Mouse (Mus musculus): ENCODE results near the gene Orai1. TPM values are rescaled to one million over a fixed set of nuclear protein-coding genes. Genes with fewer than 3 reads are reported as not detected.
A peak's percentile ranks its signal among the peaks of the same experiment; 100 is the strongest.

Orai1 gene
- polyA plus RNA-seq, 1 experiment from 2014 or later: 16.8 TPM

DNA sequence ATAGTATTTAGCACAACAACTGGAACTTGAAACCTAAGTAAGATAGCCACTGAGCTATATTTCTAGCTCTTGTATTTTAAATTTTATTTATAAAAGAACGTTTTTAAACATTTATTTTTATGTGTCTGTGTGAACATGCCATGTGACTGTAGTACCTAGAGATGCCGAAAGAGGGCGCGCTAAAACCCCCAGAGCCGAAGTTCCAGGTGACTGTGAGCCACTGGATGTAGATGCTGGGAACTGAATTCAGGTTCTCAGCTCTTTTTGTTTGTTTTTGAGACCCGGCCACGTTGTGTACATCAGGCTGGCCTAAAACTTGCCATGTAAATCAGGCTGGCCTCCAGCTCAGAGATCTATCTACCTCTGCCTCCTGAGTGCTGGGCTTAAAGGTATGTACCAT is 29.0 kb downstream of the Orai1 start:
- H3K27me3 ChIP-seq (ENCODE audit: insufficient read depth, low read length): no peaks in the 10 kb centered on the region
- H3K9me3 ChIP-seq (ENCODE audit: low read depth, low read length): no peaks in the 10 kb centered on the region
- no peak overlapping the region for H3K4me2 ChIP-seq
- ATAC-seq (ENCODE audit: insufficient read depth) (no peak), DNase-seq (peak; percentile 52)
- no peak overlapping the region for H3K9ac ChIP-seq
- peak; percentile 56 for TF ChIP-seq CTCF (IDR thresholded peaks at IDR 0.05; ENCODE audit: low read depth)
- H3K4me3 ChIP-seq (ENCODE audit: low read depth, low read length): no peak overlapping the region
- no peak overlapping the region for H3K27ac ChIP-seq (ENCODE audit: low read depth)
- no peaks in the 10 kb centered on the region for H3K36me3 ChIP-seq (ENCODE audit: insufficient read depth)
- 18% methylated on average over 7 of the region's 7 CpGs for WGBS
- H3K4me1 ChIP-seq (ENCODE audit: insufficient read depth): 0 out of 2 replicates have a peak, but pooled peaks cover 4% of the 10 kb centered on the region

DNA sequence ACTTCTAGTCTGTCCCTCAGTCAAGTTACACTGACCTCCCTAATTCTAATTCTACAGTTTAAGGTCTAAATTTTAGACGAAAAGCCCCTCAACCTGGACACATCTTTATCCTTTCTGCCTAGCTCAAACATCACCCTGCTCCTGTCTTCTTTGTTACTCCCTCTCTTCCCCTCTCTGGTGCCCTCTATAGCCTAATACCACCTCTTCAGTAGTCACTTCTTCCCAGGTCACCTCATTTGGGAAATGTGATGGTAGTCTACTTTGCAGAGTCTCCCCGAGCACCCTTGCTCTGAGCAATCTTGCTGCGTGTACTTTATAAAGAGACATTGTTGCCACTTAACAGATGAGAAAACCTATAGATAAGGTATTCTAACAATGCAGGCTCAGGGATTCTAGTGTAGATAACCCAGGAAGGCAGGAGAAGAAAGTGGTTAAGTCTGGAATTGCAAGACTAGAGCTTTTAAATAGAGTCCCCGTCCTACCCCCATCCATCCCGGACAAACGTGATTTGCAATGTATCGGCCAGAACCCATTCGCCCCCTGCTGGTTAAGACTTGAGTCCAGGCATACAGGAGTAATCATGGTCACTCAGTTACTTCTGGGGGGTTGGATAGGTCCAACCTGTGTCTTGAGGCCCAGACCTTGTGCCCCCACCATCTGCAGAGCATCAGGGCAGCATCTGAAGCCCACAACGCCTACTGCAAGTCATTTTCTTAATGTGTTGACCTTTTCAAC is 30.9 kb downstream of the Orai1 start:
- Histone ChIP-seq H3K4me1 (ENCODE audit: insufficient read depth) (0 out of 2 replicates have a peak, but pooled peaks cover 3% of the 10 kb centered on the region), H3K27me3 (ENCODE audit: insufficient read depth, low read length) (no peaks in the 10 kb centered on the region), H3K27ac (ENCODE audit: low read depth) (no peak overlapping the region), H3K9ac (no peak overlapping the region), H3K9me3 (ENCODE audit: low read depth, low read length) (no peaks in the 10 kb centered on the region), H3K4me2 (peak overlapping the region; percentile 3; the same call in 1 of the 2 replicates), H3K4me3 (ENCODE audit: low read depth, low read length) (no peak overlapping the region), H3K36me3 (ENCODE audit: insufficient read depth) (no peaks in the 10 kb centered on the region)
- ATAC-seq (ENCODE audit: insufficient read depth) (peak; percentile 59; the same call in 1 of the 2 replicates), DNase-seq (peak; percentile 90)
- peak; percentile 88 for TF ChIP-seq CTCF (IDR thresholded peaks at IDR 0.05; ENCODE audit: low read depth)
- 22% methylated on average over 9 of the region's 9 CpGs for WGBS

DNA sequence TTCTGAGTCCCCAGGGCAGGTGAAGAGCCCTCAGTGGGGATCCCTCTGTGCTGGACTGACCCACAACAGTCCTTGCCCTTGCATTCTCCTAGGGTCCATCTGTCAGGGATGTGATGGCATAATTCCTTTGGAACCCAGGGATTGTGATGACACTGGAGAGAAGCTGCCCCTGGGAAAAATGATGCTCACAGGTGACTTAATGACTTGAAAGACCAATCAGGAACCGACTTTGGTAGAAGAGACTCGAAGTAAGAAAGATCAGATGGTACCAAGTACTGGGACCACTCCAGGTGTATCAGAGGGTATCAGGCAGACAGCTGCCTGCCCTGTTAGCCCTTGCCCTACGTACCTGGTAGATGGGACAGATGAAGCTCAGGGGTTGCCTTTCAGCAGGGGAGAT is 32.0 kb downstream of the Orai1 start, which contains the start of gene Morn3:
Gene Morn3 (minus strand): TSS at position 101 of the 400 bp plus-strand sequence.
- no peak for ATAC-seq (ENCODE audit: insufficient read depth)
- Histone ChIP-seq H3K4me3 (ENCODE audit: low read depth, low read length) (no peak within 1 kb of the TSS), H3K4me1 (ENCODE audit: insufficient read depth) (0 out of 2 replicates have a peak, but pooled peaks cover 3% of the 10 kb centered on the region), H3K4me2 (peak within 1 kb of the TSS; percentile 3; the same call in 1 of the 2 replicates), H3K27ac (ENCODE audit: low read depth) (no peak within 1 kb of the TSS), H3K27me3 (ENCODE audit: insufficient read depth, low read length) (no peaks in the 10 kb centered on the region), H3K9me3 (ENCODE audit: low read depth, low read length) (no peaks in the 10 kb centered on the region), H3K9ac (no peak within 1 kb of the TSS), H3K36me3 (ENCODE audit: insufficient read depth) (no peaks in the 10 kb centered on the region)
- no peak for TF ChIP-seq CTCF (IDR thresholded peaks at IDR 0.05; ENCODE audit: low read depth)
- no peak for DNase-seq
- 75% methylated on average over 3 of the region's 3 CpGs for WGBS

DNA sequence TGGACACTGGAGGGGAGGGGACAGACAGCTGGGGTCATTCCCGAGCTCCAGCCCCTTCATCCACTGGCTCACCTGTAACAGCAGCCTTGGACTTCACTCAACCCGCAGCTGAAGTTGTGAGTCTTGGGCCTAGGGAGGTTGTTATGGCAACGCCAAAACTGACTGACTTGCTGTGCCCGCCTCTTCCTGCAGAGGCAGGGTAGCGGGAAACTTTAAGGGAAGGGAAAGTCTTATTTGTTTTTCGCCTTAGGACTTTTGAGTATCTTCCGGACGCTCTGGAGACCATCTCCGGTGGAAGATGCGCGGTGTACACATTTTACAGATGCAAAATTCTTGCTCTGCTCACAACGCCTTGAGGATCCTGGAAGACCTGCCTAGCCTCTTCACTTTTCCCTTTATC is 34.4 kb downstream of the Orai1 start:
- Histone ChIP-seq H3K4me2 (peak overlapping the region; percentile 64), H3K9ac (peak overlapping the region; percentile 51), H3K27me3 (ENCODE audit: insufficient read depth, low read length) (no peaks in the 10 kb centered on the region), H3K4me1 (ENCODE audit: insufficient read depth) (0 out of 2 replicates have a peak, but pooled peaks cover 3% of the 10 kb centered on the region), H3K9me3 (ENCODE audit: low read depth, low read length) (no peaks in the 10 kb centered on the region), H3K36me3 (ENCODE audit: insufficient read depth) (no peaks in the 10 kb centered on the region), H3K27ac (ENCODE audit: low read depth) (0 out of 2 replicates have a peak overlapping the region, but pooled peaks have one; percentile 13), H3K4me3 (ENCODE audit: low read depth, low read length) (peak overlapping the region; percentile 25; the same call in 1 of the 2 replicates)
- DNase-seq: peak; percentile 87
- WGBS: 4% methylated on average over 12 of the region's 12 CpGs
- ATAC-seq (ENCODE audit: insufficient read depth): peak; percentile 62; the same call in 1 of the 2 replicates
- peak; percentile 56 for TF ChIP-seq CTCF (IDR thresholded peaks at IDR 0.05; ENCODE audit: low read depth)

DNA sequence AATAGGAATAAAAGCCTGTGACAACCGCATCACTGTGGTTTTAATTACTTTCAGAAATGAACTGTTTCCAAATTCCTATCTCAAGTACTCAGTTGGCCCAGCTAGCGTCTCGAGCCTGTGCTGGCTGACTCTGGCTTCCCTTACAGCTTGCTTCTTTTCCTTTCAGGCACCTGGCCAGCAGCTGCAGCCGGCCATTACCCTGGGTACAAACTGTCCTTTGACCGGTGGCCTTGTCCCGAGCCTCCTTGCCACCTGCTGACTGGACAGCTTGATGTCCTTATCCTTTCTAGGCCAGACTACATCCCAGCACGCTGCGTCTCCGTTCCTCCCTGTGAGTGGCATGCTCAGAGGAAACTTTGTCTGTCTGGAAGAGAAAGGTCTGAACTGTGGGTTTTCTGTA is 36.0 kb downstream of the Orai1 start:
- no peaks in the 10 kb centered on the region for H3K27me3 ChIP-seq (ENCODE audit: insufficient read depth, low read length)
- no peaks in the 10 kb centered on the region for H3K36me3 ChIP-seq (ENCODE audit: insufficient read depth)
- no peaks in the 10 kb centered on the region for H3K9me3 ChIP-seq (ENCODE audit: low read depth, low read length)
- DNase-seq (no peak), ATAC-seq (ENCODE audit: insufficient read depth) (no peak)
- no peak overlapping the region for H3K4me3 ChIP-seq (ENCODE audit: low read depth, low read length)
- 0 out of 2 replicates have a peak, but pooled peaks cover 3% of the 10 kb centered on the region for H3K4me1 ChIP-seq (ENCODE audit: insufficient read depth)
- H3K27ac ChIP-seq (ENCODE audit: low read depth): no peak overlapping the region
- no peak overlapping the region for H3K4me2 ChIP-seq
- H3K9ac ChIP-seq: no peak overlapping the region
- TF ChIP-seq CTCF (IDR thresholded peaks at IDR 0.05; ENCODE audit: low read depth): no peak
- WGBS: 83% methylated on average over 9 of the region's 9 CpGs

DNA sequence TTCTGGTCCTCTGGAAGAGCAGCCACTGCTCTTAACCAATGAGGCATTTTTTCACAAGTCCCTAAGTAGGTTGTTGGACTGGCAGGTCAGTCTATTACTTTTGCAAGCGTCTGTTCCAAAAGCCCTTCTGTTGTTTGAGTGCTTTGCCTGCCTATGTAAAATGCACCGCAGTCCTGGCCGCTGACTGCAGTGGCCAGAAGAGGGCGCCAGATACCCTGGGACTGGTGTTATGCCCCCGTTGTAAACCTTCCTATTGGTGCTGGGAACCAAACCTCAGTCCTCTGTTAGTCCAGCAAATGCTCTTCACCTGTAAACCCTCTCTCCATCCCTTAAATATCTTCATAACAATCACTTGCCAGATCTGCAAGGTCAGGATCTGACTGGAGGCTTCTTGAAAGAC is 36.9 kb downstream of the Orai1 start:
- WGBS: 82% methylated on average over 5 of the region's 5 CpGs
- no peaks in the 10 kb centered on the region for H3K27me3 ChIP-seq (ENCODE audit: insufficient read depth, low read length)
- no peak; the same call in 1 of the 2 replicates for TF ChIP-seq CTCF (IDR thresholded peaks at IDR 0.05; ENCODE audit: low read depth)
- no peak overlapping the region for H3K4me2 ChIP-seq
- H3K36me3 ChIP-seq (ENCODE audit: insufficient read depth): no peaks in the 10 kb centered on the region
- ATAC-seq (ENCODE audit: insufficient read depth) (no peak), DNase-seq (no peak)
- H3K4me1 ChIP-seq (ENCODE audit: insufficient read depth): 0 out of 2 replicates have a peak, but pooled peaks cover 3% of the 10 kb centered on the region
- H3K27ac ChIP-seq (ENCODE audit: low read depth): no peak overlapping the region
- no peaks in the 10 kb centered on the region for H3K9me3 ChIP-seq (ENCODE audit: low read depth, low read length)
- no peak overlapping the region for H3K9ac ChIP-seq
- no peak overlapping the region for H3K4me3 ChIP-seq (ENCODE audit: low read depth, low read length)

All from lung, embryonic 14.5 days (tissue).